Mouse (Mus musculus) testis, adult 2 months (tissue): ENCODE measurements around the gene P3h3.

Experiments used
- CTCF ChIP-seq: fragments of 200-500 bp; IDR thresholded peaks from 2 replicates; pipeline ENCODE4 v1.5.1; 2012; ENCODE audit warnings: low read depth, mild to moderate bottlenecking, inconsistent platforms, low read length, moderate library complexity; ENCODE audit not compliant: control insufficient read depth, insufficient read depth, insufficient replicate concordance
- POLR2A ChIP-seq: fragments of 200-500 bp; IDR thresholded peaks from 2 replicates; pipeline ENCODE4 v1.6.1; 2012; ENCODE audit warnings: low read depth, mild to moderate bottlenecking, inconsistent platforms, low read length, moderate library complexity; ENCODE audit not compliant: control insufficient read depth

- TF ChIP-seq CTCF (no peak), POLR2A (no peak)
Observed at GRCm38 (mm10) chr6:124861802-124862201, 4.2 kb upstream of the P3h3 start.
